Mouse (Mus musculus) naive thymus-derived CD4-positive, alpha-beta T cell, adult 2 months (primary cell): ENCODE results near the gene Pou6f1.
A peak's percentile ranks its signal among the peaks of the same experiment; 100 is the strongest.
"Not testable (repeated sequence)": the region's sequence is repeated elsewhere in the genome, so short reads cannot be mapped to it uniquely, and the experiment has no call there.

Source experiments
- DNase-seq: peaks from one replicate; pipeline ENCODE4 v3.0.0-alpha.2; 2011; ENCODE audit warnings: low read depth

The Pou6f1 gene

DNA sequence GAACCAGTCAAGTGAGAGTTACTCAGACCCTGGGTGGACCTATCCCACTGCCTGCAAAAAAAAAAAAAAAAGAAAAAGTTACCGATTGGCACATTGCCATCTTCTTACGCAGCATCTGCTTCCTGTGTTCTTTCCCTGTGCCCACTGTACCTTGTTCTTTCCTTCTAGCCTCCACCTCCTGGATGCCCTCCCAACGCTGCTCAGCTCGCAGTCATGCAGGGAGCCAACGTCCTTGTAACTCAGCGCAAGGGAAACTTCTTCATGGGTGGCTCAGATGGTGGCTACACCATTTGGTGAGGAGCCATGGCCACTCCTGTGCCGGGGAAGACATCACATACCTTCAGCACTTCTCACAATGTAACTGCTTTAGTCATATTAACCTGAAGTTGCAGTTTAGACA, 19.4 kb upstream of the Pou6f1 start:
- no peak for DNase-seq

DNA sequence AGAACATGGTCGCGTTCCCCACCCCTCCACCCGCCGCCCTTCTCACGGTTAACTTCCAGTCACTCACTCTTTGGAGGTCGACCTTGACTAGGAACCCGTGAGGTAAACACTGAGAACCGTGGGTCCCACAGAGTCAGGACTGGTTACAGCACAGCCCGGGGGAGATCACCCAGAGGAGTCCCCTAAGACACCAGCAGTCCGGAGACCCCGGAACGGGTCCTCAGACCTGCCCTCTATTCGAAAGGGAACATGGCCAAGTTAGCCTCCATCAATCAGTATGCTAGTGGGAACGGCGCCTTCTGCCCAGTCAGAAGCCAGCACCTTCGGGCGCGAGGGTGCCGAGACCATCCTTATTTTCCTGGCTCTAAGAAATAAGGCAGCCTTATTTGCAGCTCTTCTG, 16.4 kb upstream of the Pou6f1 start:
- no peak for DNase-seq

- DNase-seq: peak; percentile 94
Observed at GRCm38 (mm10) chr15:100615825-100616220, 16.0 kb upstream of the Pou6f1 start.

- DNase-seq: peak; percentile 100
Observed at GRCm38 (mm10) chr15:100614996-100615824, 15.4 kb upstream of the Pou6f1 start, which contains the start of gene Dazap2. Gene Dazap2 (plus strand): TSS chr15:100615349.

- no peak for DNase-seq
Observed at GRCm38 (mm10) chr15:100614218-100614995, 14.6 kb upstream of the Pou6f1 start.

GRCm38 (mm10) chr15:100613584-100613983, 13.8 kb upstream of the Pou6f1 start:
- DNase-seq: peak; percentile 85

DNA sequence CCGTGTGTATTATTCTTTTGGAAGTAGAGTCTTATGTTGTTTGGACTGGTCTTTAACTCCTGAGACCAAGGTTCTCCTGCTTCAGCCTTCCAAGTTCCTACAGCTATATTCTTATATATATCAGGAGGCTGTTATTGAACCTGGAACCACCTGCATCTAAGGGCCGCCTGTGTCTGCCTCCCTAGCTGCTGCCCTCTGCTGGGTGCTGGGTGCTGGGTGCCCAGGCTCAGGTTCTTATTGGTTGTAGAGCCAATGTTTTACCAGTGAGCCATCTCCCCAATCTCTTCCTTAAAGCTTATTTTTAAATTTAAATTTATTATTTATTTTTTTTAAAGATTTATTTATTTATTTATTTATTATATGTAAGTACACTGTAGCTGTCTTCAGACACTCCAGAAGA, 12.6 kb upstream of the Pou6f1 start:
- DNase-seq: peak; percentile 69

DNA sequence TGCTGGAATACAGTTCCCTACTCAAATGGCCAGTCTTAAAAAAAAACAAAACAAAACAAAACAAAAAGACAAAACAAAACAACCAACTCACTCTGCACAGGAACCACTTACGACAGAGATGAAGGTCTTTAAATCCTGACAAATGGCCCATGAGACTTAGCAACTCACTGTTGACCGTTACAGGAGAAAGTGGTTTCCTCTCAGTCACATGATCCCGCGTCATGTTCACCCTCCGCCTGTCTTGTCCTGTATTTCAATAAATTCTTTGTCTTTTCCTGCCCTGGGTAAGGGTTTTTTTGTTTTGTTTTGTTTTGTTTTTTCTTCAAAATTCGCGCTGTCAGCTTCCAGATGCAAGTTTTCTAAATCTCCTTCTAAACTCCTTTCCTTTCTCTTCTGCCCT, 12.2 kb upstream of the Pou6f1 start:
- no peak for DNase-seq

DNA sequence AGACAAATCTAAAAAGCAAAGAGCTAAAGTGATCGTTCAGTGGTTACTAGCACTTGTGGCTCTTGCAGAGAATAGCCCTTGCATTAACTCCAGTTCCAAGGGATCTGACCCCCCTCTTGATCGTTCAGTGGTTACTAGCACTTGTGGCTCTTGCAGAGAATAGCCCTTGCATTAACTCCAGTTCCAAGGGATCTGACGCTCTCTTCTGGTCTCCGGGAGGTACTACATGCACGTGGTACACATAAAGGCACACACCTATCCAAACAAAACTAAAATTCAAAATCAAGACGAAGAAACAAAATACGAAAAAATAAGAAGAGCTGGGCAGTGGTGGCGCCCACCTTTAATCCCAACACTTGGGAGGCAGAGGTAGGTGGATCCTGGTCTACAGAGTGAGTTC, 6.9 kb upstream of the Pou6f1 start:
- DNase-seq: not testable (repeated sequence)

DNA sequence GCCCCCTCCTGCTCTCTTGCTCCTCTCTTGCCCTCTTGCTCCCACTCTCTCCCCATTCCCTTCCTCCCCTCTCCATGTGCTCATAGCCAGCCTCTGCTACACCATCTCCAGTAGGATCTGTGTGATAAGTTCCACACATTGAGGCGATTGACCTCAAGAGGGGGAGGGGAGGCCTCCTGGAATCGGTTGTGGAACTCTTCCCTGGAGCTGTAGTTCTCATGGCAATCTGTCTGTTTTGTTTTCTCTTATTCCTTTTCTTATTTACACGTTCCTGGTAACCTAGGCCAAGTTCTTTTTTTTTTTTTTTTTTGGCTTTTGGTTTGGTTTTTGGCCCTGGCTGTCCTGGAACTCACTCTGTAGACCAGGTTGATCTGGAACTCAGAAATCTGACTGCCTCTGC, 1.9 kb upstream of the Pou6f1 start:
- DNase-seq: no peak

- DNase-seq: no peak
Observed at GRCm38 (mm10) chr15:100600696-100601272, 1.0 kb upstream of the Pou6f1 start.

DNA sequence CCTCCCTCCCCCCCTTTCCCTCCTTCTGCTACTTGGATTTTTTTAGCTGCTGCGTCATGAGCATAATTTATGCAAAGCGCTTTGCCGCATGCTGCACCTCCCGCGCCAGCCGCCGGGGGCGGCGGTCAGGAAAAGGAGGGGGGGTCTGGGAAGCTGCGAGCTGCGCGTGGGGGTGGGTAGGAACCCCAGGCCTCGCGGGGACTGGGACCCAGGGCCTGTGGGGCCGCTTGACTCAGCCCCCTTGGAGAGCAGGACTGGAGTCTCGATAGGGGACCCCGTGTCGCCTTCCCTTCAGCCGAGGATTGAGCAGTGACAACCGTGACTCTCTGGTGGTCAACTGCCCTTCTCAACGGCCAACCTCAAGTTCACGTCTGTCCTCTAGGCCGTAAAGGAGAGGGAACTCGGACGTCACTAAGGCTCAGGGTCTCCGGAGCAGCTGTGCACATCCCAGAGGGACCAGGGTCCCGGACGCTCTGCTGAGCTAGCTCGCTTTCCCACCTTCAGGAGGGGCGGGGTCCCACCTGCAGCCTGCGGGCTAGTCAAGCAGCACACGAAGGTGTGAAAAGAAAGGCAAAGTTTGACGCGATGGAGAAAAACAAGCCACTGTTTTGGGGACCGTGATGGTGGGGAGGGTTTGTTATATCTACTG, 387 bp upstream of the Pou6f1 start:
- DNase-seq: peak; percentile 91

GRCm38 (mm10) chr15:100598883-100599275, 905 bp downstream of the Pou6f1 start:
- no peak for DNase-seq

DNA sequence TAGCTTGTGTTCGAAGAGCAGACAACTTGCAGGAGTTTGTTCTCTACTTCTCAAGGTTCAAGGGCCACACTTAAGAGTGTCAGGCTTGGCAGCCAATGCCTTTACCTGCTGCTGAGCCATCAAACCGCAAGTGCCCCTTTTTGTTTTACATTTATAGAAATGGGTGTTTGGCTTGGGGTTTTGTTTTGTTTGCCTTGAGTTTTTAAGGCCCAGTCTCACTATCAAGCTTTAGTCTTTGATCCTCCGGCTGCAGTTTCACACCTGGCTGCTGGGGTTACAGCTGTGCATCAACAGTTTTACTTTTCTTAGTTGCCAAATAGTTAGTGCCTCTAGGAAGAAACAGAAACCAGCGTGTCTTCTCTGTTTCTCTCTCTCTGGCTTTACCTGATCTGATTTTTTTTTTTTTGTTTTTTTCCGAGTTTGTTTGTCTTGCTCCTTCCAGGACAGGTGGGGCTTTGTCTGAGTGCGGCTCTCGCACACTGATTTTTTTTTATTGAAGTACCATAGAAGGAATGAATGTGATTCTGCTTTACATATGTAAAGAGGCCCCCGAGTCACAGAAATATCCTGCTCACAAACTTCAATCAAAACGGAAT, 1.4 kb downstream of the Pou6f1 start:
- peak; percentile 84 for DNase-seq

DNA sequence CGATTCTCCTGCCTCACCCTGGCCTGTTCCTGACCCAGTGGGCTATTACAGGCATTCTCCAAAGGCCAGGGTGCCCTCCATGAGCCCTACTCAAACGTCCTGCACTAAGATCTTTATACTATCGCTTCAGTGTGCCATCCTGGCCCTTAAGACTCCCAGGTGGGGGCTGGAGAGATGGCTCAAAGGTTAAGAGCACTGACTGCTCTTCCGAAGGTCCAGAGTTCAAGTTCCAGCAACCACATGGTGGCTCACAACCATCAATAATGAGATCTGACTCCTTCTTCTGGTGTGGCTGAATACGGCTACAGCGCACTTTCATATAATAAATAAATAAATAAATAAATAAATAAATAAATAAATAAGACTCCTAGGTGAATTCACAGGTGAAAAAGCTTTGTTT, 7.0 kb downstream of the Pou6f1 start:
- no peak for DNase-seq

GRCm38 (mm10) chr15:100590436-100590835, 9.3 kb downstream of the Pou6f1 start:
- DNase-seq: no peak

DNA sequence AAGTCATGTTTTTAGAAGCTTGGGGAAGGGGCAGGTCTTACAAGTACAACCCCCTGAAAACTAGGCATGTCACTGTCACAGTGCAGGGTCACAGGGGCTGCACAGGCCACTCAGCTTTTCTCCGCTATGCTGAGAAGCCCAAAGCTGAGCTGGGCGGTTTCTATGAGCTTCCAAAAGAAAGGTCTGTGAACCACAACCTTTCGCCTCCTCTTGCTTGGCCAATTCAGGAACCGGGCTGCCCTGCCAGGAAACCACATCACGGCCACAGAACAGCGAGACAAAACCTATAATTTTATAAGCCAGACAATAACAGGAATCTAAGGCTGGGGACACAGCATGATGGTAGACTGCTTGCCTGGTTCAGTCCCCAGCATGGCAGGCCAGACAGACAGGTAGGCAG, 11.5 kb downstream of the Pou6f1 start:
- no peak for DNase-seq

DNA sequence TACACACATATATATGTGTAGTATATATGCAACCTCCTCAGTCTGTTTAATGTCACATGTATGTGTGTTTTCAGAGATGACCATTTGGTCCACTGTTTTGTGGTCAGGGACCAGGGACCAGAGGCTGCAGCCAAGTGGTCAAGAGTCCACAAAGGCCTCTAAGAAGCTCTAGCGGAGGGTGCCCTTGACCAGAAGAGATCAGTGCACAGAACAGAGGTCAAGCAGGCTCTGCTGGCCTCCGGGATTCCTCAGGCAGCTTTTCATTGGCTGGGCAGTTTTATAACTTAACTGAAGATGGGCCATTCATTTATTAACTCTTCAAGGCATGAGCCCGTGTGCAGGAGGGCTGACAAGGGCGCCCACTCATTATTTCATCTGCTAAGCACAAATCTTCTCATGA, 12.6 kb downstream of the Pou6f1 start:
- no peak for DNase-seq

DNA sequence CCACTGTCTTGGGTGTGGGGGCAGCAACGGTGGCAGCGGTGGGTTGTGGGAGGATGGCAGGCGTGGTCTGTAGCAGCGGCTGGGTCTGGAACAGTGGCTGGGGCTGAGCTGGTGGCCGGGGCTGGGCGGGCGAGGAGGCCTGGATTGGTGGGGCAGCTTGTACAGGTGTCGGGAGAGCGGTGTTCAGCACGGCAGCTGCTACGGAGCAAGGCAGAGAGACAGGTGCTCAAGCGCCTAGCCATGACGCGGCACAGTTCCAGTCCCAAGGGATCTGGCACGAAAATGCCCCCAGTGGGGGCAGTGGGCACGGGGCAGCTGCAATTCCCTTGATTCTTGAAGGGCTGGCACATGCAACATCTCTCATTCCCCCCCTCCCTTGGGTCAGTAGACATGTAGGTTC, 13.9 kb downstream of the Pou6f1 start:
- DNase-seq: no peak

DNA sequence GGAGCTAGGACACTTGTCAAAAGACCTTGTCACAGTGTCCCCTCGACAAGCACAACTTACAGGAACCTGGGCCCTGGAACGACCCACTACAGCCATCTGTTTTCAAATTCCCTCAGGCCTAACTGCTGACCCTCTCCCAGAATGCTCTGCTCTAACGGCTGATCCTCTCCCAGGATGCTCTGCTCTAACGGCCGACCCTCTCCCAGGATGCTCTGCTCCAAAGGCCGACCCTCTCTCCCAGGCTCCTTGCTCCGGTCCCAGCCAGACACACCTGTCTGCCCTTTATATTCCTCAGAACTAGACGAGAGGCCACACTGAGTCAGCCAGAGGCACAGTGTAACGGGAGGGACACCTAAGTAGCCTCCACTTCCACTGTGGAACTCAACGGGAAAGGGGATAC, 19.7 kb downstream of the Pou6f1 start:
- no peak for DNase-seq

GRCm38 (mm10) chr15:100577972-100578371, 21.8 kb downstream of the Pou6f1 start:
- DNase-seq: no peak

GRCm38 (mm10) chr15:100576810-100577209, 23.0 kb downstream of the Pou6f1 start:
- no peak for DNase-seq
